In the genomic region with DNA sequence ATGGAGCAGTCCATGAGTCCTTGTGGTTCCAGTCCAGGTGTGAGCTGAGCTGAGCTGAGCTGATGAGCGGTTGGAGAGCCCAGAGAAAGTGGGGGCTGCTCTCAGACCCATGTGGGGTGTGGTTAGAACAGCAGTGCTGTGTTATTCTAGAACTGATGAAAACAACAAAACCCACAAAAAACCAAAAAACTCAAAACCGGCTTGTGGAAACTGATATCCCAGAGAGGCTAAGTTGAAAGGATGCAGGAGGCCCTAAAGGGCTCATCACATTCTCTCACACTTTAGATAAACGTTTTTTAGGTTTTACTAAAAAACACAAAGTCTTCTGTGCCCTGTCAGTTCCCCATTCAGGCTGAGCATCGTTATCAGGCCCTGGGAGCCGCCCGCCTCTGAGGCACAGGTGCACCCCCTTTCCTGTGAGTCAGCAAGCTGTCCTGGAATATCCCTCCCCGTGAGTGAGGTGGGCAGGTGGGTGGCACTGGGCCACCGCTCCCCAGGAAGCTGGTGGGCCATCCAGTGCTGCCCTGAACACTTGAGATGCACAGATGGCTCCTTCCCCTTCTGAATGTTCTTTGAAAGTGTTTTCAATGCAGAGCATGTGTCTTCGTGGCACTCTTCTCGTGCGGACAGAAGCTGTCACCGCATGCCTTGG, we compare ENCODE assay signal across 8 mouse cellular contexts. TPM values are rescaled to one million over a fixed set of nuclear protein-coding genes. Genes with fewer than 3 reads are reported as not detected.
DNase-seq lines count a peak whose midpoint lies in the region; ATAC-seq lines count a peak whose summit lies in the region.

No protein-coding gene starts in this region.

- H3K9ac ChIP-seq in neural tube, embryonic 12.5 days, result peak overlapping the region; percentile 47
- no peak overlapping the region for H3K9ac ChIP-seq in neural tube, embryonic 15.5 days (replicated peaks)
- H3K9ac ChIP-seq in embryonic facial prominence, embryonic 12.5 days, result peak overlapping the region; percentile 7; the same call in 1 of the 2 replicates

- H3K27ac ChIP-seq in neural tube, embryonic 12.5 days, result peak overlapping the region; percentile 80; the same call in 1 of the 2 replicates
- H3K27ac ChIP-seq in neural tube, embryonic 15.5 days (replicated peaks), result no peak overlapping the region
- 0 out of 2 replicates have a peak overlapping the region, but pooled peaks have one; percentile 54 for H3K27ac ChIP-seq in embryonic facial prominence, embryonic 12.5 days

- H3K36me3 ChIP-seq in neural tube, embryonic 12.5 days, result peaks cover 44% of the 10 kb centered on the region
- H3K36me3 ChIP-seq in neural tube, embryonic 15.5 days, result peaks cover 3% of the 10 kb centered on the region; the same call in 1 of the 2 replicates
- peaks cover 66% of the 10 kb centered on the region for H3K36me3 ChIP-seq in embryonic facial prominence, embryonic 12.5 days

- H3K4me1 ChIP-seq in neural tube, embryonic 12.5 days, result peaks cover 87% of the 10 kb centered on the region
- H3K4me1 ChIP-seq in neural tube, embryonic 15.5 days, result peaks cover 76% of the 10 kb centered on the region
- peaks cover 75% of the 10 kb centered on the region for H3K4me1 ChIP-seq in embryonic facial prominence, embryonic 12.5 days

- no peaks in the 10 kb centered on the region for H3K27me3 ChIP-seq in neural tube, embryonic 12.5 days (replicated peaks)
- H3K27me3 ChIP-seq in neural tube, embryonic 15.5 days (replicated peaks), result no peaks in the 10 kb centered on the region
- H3K27me3 ChIP-seq in embryonic facial prominence, embryonic 12.5 days, result no peaks in the 10 kb centered on the region

- 48% methylated on average over 12 of the region's 12 CpGs for WGBS in neural tube, embryonic 12.5 days
- 36% methylated on average over 12 of the region's 12 CpGs for WGBS in neural tube, embryonic 15.5 days
- 53% methylated on average over 12 of the region's 12 CpGs for WGBS in embryonic facial prominence, embryonic 12.5 days

- no peaks in the 10 kb centered on the region for H3K9me3 ChIP-seq in neural tube, embryonic 12.5 days
- no peaks in the 10 kb centered on the region for H3K9me3 ChIP-seq in neural tube, embryonic 15.5 days (replicated peaks)
- no peaks in the 10 kb centered on the region for H3K9me3 ChIP-seq in embryonic facial prominence, embryonic 12.5 days

- H3K4me3 ChIP-seq in neural tube, embryonic 12.5 days, result no peak overlapping the region
- no peak overlapping the region for H3K4me3 ChIP-seq in neural tube, embryonic 15.5 days (replicated peaks)
- no peak overlapping the region for H3K4me3 ChIP-seq in embryonic facial prominence, embryonic 12.5 days

- peak overlapping the region; percentile 39; the same call in 1 of the 2 replicates for H3K4me2 ChIP-seq in neural tube, embryonic 12.5 days (replicated peaks)
- no peak overlapping the region for H3K4me2 ChIP-seq in neural tube, embryonic 15.5 days
- H3K4me2 ChIP-seq in embryonic facial prominence, embryonic 12.5 days (replicated peaks), result no peak overlapping the region

- no peak for ATAC-seq in neural tube, embryonic 12.5 days (ENCODE audit: low FRiP score, low read depth)
- ATAC-seq in neural tube, embryonic 15.5 days (ENCODE audit: low FRiP score), result no peak
- ATAC-seq in embryonic facial prominence, embryonic 12.5 days (ENCODE audit: insufficient number of reproducible peaks, insufficient read depth, low FRiP score, low TSS enrichment), result no peak

- intact Hi-C loops in left cerebral cortex, postnatal 36 days (cut with DNase I), result no loop called here
- intact Hi-C loops in heart, postnatal 25 days (cut with DNase I), result no loop called here

- DNase-seq in left cerebral cortex, postnatal 36 days (ENCODE audit: low spot score in 2 of 2), result peak; percentile 53 to 69
- DNase-seq in right cerebral cortex, postnatal 14 days, result peak; percentile 23
- DNase-seq in kidney, postnatal 25 days, result no peak
- DNase-seq in ovary, adult 18-20 months (ENCODE audit: low spot score), result no peak
- no peak for DNase-seq in heart, postnatal 25 days (ENCODE audit: low spot score)

RNA-seq across cellular contexts. Expression of a gene that starts 24.6 kb away (rescaled TPM):
- 308 and 332 TPM in 2 replicates for polyA plus RNA-seq in neural tube, embryonic 12.5 days (2016; fragmentation: Nextera tagmentation; extraction: Ambion mirVana)
- 118 and 130 TPM in 2 replicates for polyA plus RNA-seq in neural tube, embryonic 15.5 days (2015; fragmentation: Nextera tagmentation; extraction: Ambion mirVana)
- polyA plus RNA-seq in embryonic facial prominence, embryonic 12.5 days (2016; fragmentation: Nextera tagmentation; extraction: Ambion mirVana), result 275 and 279 TPM in 2 replicates
- 100 to 1,000 TPM; 160 to 182 TPM for total RNA-seq in left cerebral cortex, postnatal 36 days (2021)
- 10 to 100 TPM; 41.6 to 45.0 TPM for total RNA-seq in heart, postnatal 25 days (2021)

Comparison
In these comparisons a context has a peak if more than half of its experiments do, and no peak if none do; other contexts are left out.
1. DNase-seq: peak in left cerebral cortex, postnatal 36 days (2 of 2) and right cerebral cortex, postnatal 14 days (single experiment); none in kidney, postnatal 25 days (0 of 2), ovary, adult 18-20 months (single experiment) and heart, postnatal 25 days (single experiment).